Mouse (Mus musculus) stomach, embryonic 15.5 days (tissue): ENCODE measurements around the gene 4930404N11Rik. TPM values are rescaled to one million over a fixed set of nuclear protein-coding genes. Genes with fewer than 3 reads are reported as not detected.
A peak's percentile ranks its signal among the peaks of the same experiment; 100 is the strongest.

ENCODE experiments used
- ATAC-seq: fragments of 200-750 bp; cut with Nextera tagmentation; 2 replicates; pipeline ENCODE4 v1.8.0; 2017; ENCODE audit warnings: low read depth, moderate number of reproducible peaks, moderate TSS enrichment; ENCODE audit not compliant: insufficient read depth, low FRiP score
- H3K27ac ChIP-seq: fragments of 300-500 bp; sonication (generic); 2 replicates; pipeline ENCODE4 v1.5.1; 2015; ENCODE audit warnings: mild to moderate bottlenecking, inconsistent platforms
- H3K27me3 ChIP-seq: fragments of 300-500 bp; sonication (generic); replicated peaks from 2 replicates; pipeline ENCODE4 v1.6.1; 2015; ENCODE audit warnings: inconsistent platforms
- H3K36me3 ChIP-seq: fragments of 300-500 bp; sonication (generic); 2 replicates; pipeline ENCODE4 v1.6.1; 2015; ENCODE audit warnings: inconsistent platforms
- H3K4me1 ChIP-seq: fragments of 300-500 bp; sonication (generic); 2 replicates; pipeline ENCODE4 v1.6.1; 2015; ENCODE audit warnings: inconsistent platforms
- H3K4me2 ChIP-seq: fragments of 300-500 bp; sonication (generic); 2 replicates; pipeline ENCODE4 v1.6.1; 2015; ENCODE audit warnings: mild to moderate bottlenecking, inconsistent platforms
- H3K4me3 ChIP-seq: fragments of 300-500 bp; sonication (generic); replicated peaks from 2 replicates; pipeline ENCODE4 v1.5.1; 2015; ENCODE audit warnings: inconsistent platforms
- H3K9ac ChIP-seq: fragments of 300-500 bp; sonication (generic); 2 replicates; pipeline ENCODE4 v1.6.1; 2015; ENCODE audit warnings: inconsistent platforms
- H3K9me3 ChIP-seq: fragments of 300-500 bp; sonication (generic); 2 replicates; pipeline ENCODE4 v1.6.1; 2016; ENCODE audit warnings: inconsistent platforms
- WGBS: fragments of 180-500 bp; shearing (Covaris S2); methylation state at CpG from one replicate; pipeline ENCODE4 v1.1.7; 2015; 5-methylcytosine and 5-hydroxymethylcytosine counted together
- polyA plus RNA-seq: library from polyadenylated mRNA; unstranded; fragments of >200 nt; fragmentation: Nextera tagmentation; extraction: Ambion mirVana; gene quantifications from 2 replicates; pipeline ENCODE4 v1.2.1, GENCODE M21; 2015

4930404N11Rik gene
- 1.2 and 1.5 TPM in 2 replicates for polyA plus RNA-seq

DNA sequence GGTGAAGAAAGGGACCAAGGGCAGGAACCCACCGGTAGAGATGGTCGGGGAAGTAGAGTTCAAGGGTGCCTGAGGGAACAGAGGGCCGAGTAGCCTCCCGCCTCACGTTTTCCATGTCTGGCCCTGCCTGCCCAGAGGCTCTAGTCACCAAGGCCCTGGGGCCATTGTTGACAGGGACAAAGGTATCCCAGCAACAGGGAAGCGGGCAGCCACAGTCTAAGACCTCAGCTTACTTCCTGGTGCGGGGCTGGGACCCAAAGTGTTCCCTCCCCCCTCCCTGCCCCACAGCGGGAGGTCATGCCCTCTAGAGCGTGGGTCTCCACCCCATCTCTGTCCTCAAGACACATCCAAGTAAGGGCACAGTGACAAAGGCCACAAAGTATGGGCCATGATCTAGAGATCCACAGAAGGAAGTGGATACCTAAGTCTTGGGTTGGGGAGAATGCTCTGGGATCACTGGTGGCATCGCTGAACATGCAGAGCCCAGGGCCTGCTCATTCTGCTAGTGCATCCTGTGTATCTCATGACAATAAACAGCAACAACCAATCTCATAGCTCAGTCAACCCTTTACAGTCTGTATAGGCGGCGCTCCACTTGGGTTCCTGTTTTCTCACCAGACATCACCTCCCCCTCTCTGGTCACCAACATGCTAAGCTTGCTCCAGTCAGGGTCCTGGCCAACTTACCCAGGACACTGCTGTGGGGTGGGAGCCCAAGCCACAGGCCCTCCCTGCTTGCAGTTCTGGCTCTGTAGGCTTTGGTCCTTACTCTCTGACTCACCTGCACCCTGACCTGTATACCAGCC is at the start of gene 4930404N11Rik:
4930404N11Rik (minus strand) TSS at position 145 of the 805 bp plus-strand sequence.
- peaks cover 38% of the 10 kb centered on the region for H3K4me1 ChIP-seq
- peak within 1 kb of the TSS; percentile 51; the same call in 1 of the 2 replicates for H3K27ac ChIP-seq
- H3K9me3 ChIP-seq: no peaks in the 10 kb centered on the region
- no peaks in the 10 kb centered on the region; the same call in 1 of the 2 replicates for H3K27me3 ChIP-seq
- H3K4me2 ChIP-seq: peak within 1 kb of the TSS; percentile 55
- peak within 1 kb of the TSS; percentile 26 for H3K4me3 ChIP-seq
- 34% methylated on average over 12 of the region's 12 CpGs for WGBS
- peak within 1 kb of the TSS; percentile 5; the same call in 1 of the 2 replicates for H3K9ac ChIP-seq
- ATAC-seq: no peak
- peaks cover 43% of the 10 kb centered on the region for H3K36me3 ChIP-seq

DNA sequence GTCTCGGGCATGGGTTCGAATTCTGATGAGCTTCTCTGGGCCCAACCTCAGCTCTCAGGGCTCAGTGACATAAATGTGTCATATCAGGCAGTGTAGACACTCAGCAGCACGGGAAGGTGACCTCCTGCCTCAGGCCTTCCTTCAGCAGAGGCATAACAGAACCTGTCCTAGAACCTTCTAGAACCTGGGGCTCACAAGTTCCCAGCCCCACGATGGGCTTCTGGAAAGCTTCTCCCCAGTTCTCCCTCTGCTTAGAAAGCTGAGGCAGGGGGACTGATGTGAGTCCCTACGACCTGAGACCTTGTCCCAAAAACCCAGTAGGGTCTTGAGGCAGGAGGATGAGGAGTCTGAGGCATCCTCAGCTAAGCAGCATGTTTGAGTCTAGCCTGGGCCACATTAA is 49.5 kb upstream of the 4930404N11Rik start:
- Histone ChIP-seq H3K4me2 (0 out of 2 replicates have a peak overlapping the region, but pooled peaks have one; percentile 43), H3K36me3 (0 out of 2 replicates have a peak, but pooled peaks cover 5% of the 10 kb centered on the region), H3K9me3 (no peaks in the 10 kb centered on the region), H3K4me1 (peaks cover 91% of the 10 kb centered on the region), H3K27me3 (no peaks in the 10 kb centered on the region), H3K27ac (peak overlapping the region; percentile 84; the same call in 1 of the 2 replicates), H3K4me3 (no peak overlapping the region), H3K9ac (no peak overlapping the region)
- ATAC-seq: no peak
- WGBS: 80% methylated on average over 5 of the region's 5 CpGs

DNA sequence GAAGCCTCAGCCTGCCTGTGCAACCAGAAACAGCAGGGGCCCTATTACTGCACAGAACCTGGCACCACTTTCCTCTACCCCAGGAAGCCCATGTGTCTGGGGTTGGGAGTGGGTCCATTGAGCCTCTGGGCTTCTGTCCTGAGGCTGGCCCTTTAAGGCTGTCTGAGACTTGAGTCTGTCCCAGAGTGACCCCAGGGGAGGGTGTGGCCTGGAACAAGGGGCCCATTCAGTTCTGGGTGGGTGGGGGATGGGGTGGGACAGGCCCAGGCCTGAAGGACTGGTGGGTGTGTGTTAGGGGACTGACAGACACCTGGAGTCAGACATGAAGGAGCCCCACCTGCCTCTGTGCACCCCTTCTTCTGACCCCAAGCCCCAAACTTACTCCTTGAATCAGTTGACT is 49.1 kb upstream of the 4930404N11Rik start:
- peak overlapping the region; percentile 84; the same call in 1 of the 2 replicates for H3K27ac ChIP-seq
- H3K27me3 ChIP-seq: no peaks in the 10 kb centered on the region
- H3K36me3 ChIP-seq: 0 out of 2 replicates have a peak, but pooled peaks cover 5% of the 10 kb centered on the region
- H3K9ac ChIP-seq: no peak overlapping the region
- ATAC-seq: no peak
- peaks cover 93% of the 10 kb centered on the region for H3K4me1 ChIP-seq
- peak overlapping the region; percentile 43; the same call in 1 of the 2 replicates for H3K4me2 ChIP-seq
- no peaks in the 10 kb centered on the region for H3K9me3 ChIP-seq
- H3K4me3 ChIP-seq: no peak overlapping the region

DNA sequence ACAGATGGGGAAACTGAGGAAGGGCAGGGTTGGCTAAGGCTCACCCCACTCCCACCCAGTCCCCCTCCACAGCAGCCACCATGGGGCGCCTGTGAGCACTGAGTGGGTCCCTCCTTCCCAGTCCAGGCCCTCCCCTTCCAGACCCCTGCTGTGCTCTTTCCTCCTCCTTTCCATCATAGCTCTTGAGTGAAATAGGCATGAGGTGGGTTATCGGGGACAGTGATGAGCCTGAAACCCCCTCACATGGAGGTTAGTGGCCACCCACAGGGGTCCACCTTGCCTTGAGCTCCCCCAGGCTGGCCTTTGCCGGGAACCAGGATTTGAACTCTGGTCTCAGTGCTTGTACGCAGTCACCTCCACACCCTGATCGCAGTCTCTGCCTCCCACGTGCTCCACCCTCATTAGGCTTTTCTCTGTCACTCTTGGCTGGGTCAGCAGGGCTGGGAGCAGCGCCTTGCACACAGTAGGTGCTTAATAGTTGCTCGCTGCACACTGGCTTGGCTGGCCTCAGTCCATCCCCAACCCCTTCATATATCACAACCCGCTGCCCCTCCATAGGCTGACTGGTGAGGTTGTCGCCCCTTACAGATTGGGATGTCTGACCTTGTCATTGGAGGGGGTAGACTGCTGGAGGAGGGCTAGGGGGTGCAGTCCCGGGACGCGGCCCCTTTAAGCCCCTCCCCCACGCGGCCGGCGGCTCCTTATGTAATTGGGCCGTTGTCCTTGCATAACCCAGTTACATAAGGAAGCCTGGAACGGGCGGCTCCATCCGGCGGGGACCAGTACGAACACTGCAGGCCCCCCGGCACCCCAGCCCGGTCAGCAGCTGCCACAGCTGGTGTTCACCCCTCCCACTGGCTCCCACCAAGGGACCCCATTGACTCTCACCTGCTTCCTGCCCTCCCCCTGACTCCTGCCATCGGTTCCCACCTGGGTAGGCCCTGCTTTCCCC is 48.0 kb upstream of the 4930404N11Rik start:
- Histone ChIP-seq H3K36me3 (no peaks in the 10 kb centered on the region), H3K27ac (peak overlapping the region; percentile 84), H3K4me1 (peaks cover 96% of the 10 kb centered on the region), H3K9ac (no peak overlapping the region), H3K27me3 (no peaks in the 10 kb centered on the region), H3K4me3 (peak overlapping the region; percentile 19; the same call in 1 of the 2 replicates), H3K4me2 (peak overlapping the region; percentile 43; the same call in 1 of the 2 replicates), H3K9me3 (no peaks in the 10 kb centered on the region)
- 27% methylated on average over 26 of the region's 26 CpGs for WGBS
- ATAC-seq: no peak

DNA sequence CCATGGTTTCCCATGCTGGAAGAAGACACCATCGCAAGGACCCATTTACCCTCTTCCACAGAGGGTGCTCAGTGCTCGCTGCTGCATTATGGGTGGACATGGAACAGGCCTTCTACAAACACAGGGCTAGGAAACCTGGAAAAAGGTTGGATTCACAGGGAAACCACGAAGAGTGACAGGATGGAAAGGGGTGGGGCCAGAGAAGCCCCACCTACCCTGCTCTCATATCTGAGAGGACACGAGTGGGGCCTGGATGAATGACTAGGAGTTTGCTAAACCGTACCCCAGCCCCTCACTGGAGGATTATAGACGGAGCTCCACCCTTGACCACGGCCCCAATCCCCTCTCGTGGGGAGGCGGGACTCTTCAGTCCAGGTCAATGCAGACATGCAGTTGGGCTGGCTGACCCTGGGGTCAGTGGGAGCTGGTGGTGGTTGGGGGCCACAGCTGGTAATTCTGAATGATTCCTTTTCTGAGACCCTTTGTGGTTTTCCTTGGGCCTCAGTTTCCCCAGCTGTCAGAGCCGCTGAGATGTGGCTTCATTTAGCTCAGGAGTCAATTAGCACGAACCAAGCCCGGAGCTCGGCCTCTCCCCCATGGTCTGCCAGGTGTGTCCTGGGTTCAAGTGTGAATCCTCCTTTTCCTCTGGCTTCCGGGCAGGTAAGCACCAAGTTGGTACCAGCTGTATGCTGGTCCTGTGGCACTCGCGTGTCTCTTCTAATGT is 47.1 kb upstream of the 4930404N11Rik start:
- Histone ChIP-seq H3K27me3 (0 out of 2 replicates have a peak, but pooled peaks cover 4% of the 10 kb centered on the region), H3K4me2 (no peak overlapping the region), H3K4me1 (peaks cover 96% of the 10 kb centered on the region), H3K36me3 (peaks cover 7% of the 10 kb centered on the region; the same call in 1 of the 2 replicates), H3K4me3 (no peak overlapping the region), H3K27ac (peak overlapping the region; percentile 84), H3K9me3 (no peaks in the 10 kb centered on the region), H3K9ac (no peak overlapping the region)
- no peak for ATAC-seq
- WGBS: 72% methylated on average over 16 of the region's 16 CpGs

DNA sequence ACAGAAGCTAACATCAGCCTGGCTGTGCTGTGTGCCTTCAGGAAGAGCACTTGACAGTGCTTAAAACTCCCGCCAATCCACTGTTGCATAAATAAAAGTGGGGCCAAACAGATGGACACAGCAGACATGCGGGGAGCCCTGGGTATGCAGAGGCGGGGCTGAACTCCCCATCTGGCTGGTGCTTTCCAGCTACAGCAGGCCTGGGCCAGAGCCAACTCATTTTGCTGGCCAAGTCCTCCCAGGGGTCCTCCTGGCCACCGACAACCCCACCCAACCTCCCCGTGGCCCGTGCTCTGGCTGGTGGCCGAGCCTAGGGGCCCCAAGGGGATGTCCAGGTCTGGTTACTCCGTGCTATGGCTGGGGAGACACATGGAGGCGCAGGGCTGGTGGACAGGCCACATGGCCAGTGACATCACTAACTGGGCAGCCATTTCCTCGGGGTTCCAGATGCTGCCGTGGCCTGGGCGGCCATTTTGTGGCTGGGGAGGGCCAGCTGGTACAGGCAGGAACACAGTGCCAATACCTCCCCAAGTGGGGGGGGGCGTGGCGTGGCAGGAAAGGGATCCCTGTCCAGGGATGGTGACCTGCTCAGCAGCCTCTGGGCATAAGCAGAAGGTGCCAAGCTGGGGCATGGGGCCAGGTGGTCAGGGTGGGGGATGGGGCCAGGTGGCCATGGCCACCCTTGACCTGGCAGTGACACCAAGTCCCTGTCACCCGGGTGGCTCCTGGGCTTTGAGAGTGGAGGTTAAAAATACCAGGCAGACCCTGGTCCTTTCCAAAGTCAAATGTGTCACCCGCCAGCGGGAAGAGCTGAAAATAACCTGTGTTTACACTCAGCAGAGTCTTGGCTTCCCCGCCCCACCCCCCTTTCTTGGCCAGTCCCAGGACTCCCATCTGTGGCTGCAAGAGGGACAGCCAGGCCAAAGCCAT is 46.1 kb upstream of the 4930404N11Rik start:
- H3K27ac ChIP-seq: peak overlapping the region; percentile 84
- peaks cover 10% of the 10 kb centered on the region; the same call in 1 of the 2 replicates for H3K36me3 ChIP-seq
- WGBS: 40% methylated on average over 18 of the region's 18 CpGs
- 0 out of 2 replicates have a peak, but pooled peaks cover 4% of the 10 kb centered on the region for H3K27me3 ChIP-seq
- H3K9me3 ChIP-seq: no peaks in the 10 kb centered on the region
- no peak overlapping the region for H3K9ac ChIP-seq
- peaks cover 96% of the 10 kb centered on the region for H3K4me1 ChIP-seq
- peak overlapping the region; percentile 14 for H3K4me2 ChIP-seq
- no peak overlapping the region for H3K4me3 ChIP-seq
- ATAC-seq: peak; percentile 6; the same call in 1 of the 2 replicates

DNA sequence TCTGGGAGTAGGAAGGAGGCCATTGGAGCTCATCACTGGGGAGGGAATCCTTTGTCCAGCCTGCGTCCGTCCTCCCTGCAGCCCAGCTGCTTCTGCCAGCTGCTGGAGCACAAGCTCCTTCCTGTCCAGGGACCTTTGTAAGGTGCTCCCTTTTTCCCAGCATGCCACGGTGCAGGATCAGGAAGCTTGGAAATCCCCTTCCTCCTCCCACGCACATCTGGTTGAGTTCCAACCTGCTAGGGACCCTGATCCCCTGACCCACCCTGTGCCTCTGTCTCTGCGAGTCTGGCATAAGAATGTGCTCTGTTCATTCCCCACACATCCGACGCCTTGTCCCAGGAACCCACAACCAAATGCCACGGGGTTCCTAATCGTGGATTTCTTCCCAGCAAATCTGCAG is 45.4 kb upstream of the 4930404N11Rik start:
- WGBS: 58% methylated on average over 9 of the region's 9 CpGs
- no peak for ATAC-seq
- no peak overlapping the region for H3K9ac ChIP-seq
- H3K9me3 ChIP-seq: no peaks in the 10 kb centered on the region
- H3K36me3 ChIP-seq: peaks cover 10% of the 10 kb centered on the region; the same call in 1 of the 2 replicates
- peak overlapping the region; percentile 84 for H3K27ac ChIP-seq
- peaks cover 89% of the 10 kb centered on the region for H3K4me1 ChIP-seq
- H3K27me3 ChIP-seq: 0 out of 2 replicates have a peak, but pooled peaks cover 4% of the 10 kb centered on the region
- H3K4me3 ChIP-seq: no peak overlapping the region
- H3K4me2 ChIP-seq: no peak overlapping the region

DNA sequence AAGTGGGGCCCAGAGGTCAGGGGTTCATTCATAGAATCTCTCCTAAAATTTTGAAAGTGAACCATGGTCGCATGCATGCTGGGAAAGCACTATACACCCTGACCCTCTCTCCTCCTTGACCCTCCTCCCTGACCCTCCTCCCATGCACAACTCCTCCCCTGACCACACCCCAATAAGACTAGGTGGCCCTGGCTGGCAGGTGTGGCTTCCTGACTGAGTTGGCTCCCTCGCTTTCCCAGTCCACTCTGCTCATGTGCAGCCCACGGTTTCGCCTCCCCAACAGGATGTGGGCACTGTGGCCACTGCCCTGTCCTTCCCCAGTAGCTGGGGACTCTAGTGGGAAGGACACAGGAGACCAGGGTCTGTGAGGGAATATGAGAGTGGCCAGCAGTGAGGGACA is 44.7 kb upstream of the 4930404N11Rik start:
- ATAC-seq: no peak
- H3K9ac ChIP-seq: no peak overlapping the region
- 52% methylated on average over 4 of the region's 4 CpGs for WGBS
- H3K9me3 ChIP-seq: no peaks in the 10 kb centered on the region
- H3K36me3 ChIP-seq: peaks cover 10% of the 10 kb centered on the region; the same call in 1 of the 2 replicates
- peaks cover 83% of the 10 kb centered on the region for H3K4me1 ChIP-seq
- 0 out of 2 replicates have a peak, but pooled peaks cover 4% of the 10 kb centered on the region for H3K27me3 ChIP-seq
- H3K27ac ChIP-seq: peak overlapping the region; percentile 84
- H3K4me3 ChIP-seq: no peak overlapping the region
- no peak overlapping the region for H3K4me2 ChIP-seq

DNA sequence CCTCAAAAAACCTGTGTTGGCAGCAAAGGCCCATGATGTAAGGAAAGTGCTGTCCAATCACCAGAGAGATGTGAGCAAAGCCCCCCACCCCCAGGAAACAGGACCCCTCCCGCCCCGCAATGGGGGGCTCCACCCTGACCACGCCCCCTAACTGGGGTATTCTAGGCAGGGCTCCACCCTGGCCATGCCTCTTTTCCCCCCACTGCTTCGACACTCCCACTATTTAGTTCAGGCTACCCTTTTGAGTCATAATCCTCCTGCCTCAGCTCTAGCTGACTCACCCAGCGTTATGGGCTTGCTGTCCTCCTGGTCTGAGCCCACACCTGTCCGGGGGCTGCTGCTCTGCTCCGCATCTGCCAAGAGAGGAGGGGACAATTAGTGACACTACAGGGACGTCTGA is 43.7 kb upstream of the 4930404N11Rik start:
- Histone ChIP-seq H3K27ac (0 out of 2 replicates have a peak overlapping the region, but pooled peaks have one; percentile 42), H3K4me1 (peaks cover 73% of the 10 kb centered on the region), H3K4me3 (no peak overlapping the region), H3K36me3 (peaks cover 15% of the 10 kb centered on the region; the same call in 1 of the 2 replicates), H3K9ac (no peak overlapping the region), H3K4me2 (no peak overlapping the region), H3K9me3 (no peaks in the 10 kb centered on the region), H3K27me3 (0 out of 2 replicates have a peak, but pooled peaks cover 4% of the 10 kb centered on the region)
- 30% methylated on average over 8 of the region's 8 CpGs for WGBS
- no peak for ATAC-seq

DNA sequence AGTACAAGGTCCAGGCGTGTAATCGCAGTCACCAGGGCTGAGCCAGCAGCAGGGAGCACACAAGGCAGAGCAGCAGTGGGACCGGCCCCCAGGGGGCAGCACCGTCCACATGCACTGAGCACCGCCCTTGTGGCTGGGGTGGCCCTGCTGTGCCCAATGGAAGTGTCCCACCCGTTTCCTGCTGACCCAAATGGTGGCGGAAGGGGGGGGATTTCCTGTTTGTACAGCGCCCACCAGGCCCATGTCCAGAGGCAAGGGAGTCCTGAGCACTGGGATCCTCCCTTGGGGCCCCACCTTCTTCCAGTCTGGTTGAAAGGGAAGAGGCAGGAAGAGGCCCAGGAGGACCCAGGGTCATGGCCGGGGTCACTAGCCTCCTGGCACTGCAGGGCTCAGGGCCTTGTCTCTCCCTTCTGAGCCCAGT is 43.3 kb upstream of the 4930404N11Rik start:
- Histone ChIP-seq H3K9me3 (no peaks in the 10 kb centered on the region), H3K36me3 (peaks cover 19% of the 10 kb centered on the region; the same call in 1 of the 2 replicates), H3K27ac (0 out of 2 replicates have a peak overlapping the region, but pooled peaks have one; percentile 42), H3K9ac (no peak overlapping the region), H3K4me2 (no peak overlapping the region), H3K4me3 (no peak overlapping the region), H3K27me3 (0 out of 2 replicates have a peak, but pooled peaks cover 4% of the 10 kb centered on the region), H3K4me1 (peaks cover 71% of the 10 kb centered on the region)
- WGBS: 34% methylated on average over 9 of the region's 9 CpGs
- peak; percentile 27; the same call in 1 of the 2 replicates for ATAC-seq
